Mouse (Mus musculus) kidney, embryonic 16.5 days (tissue): ENCODE results near the gene Khnyn. TPM values are rescaled to one million over a fixed set of nuclear protein-coding genes. Genes with fewer than 3 reads are reported as not detected.

Source experiments
- ATAC-seq: fragments of 200-750 bp; cut with Nextera tagmentation; 2 replicates; pipeline ENCODE4 v1.8.0; 2017; ENCODE audit warnings: moderate TSS enrichment; ENCODE audit not compliant: low FRiP score, low TSS enrichment
- H3K27ac ChIP-seq: fragments of 300-500 bp; sonication (generic); 2 replicates; pipeline ENCODE4 v1.5.1; 2014; ENCODE audit warnings: low read length
- H3K27me3 ChIP-seq: fragments of 300-500 bp; sonication (generic); 2 replicates; pipeline ENCODE4 v1.6.1; 2014; ENCODE audit warnings: low read length, control low read depth, mixed read lengths; ENCODE audit not compliant: insufficient read depth
- H3K36me3 ChIP-seq: fragments of 300-500 bp; sonication (generic); 2 replicates; pipeline ENCODE4 v1.6.1; 2014; ENCODE audit warnings: low read length, control low read depth, mixed read lengths; ENCODE audit not compliant: insufficient read depth
- H3K4me1 ChIP-seq: fragments of 300-500 bp; sonication (generic); 2 replicates; pipeline ENCODE4 v1.6.1; 2014; ENCODE audit warnings: low read length, control low read depth, mixed read lengths; ENCODE audit not compliant: insufficient read depth
- H3K4me2 ChIP-seq: fragments of 300-500 bp; sonication (generic); replicated peaks from 2 replicates; pipeline ENCODE4 v1.6.1; 2014; ENCODE audit warnings: low read depth, low read length
- H3K4me3 ChIP-seq: fragments of 300-500 bp; sonication (generic); 2 replicates; pipeline ENCODE4 v1.5.1; 2014; ENCODE audit warnings: mild to moderate bottlenecking, low read length
- H3K9ac ChIP-seq: fragments of 300-500 bp; sonication (generic); replicated peaks from 2 replicates; pipeline ENCODE4 v1.6.1; 2014; ENCODE audit warnings: low read length
- H3K9me3 ChIP-seq: fragments of 300-500 bp; sonication (generic); 2 replicates; pipeline ENCODE4 v1.6.1; 2016; ENCODE audit warnings: low read length, control low read depth
- WGBS: fragments of 180-500 bp; shearing (Covaris S2); extraction: QIAGEN DNeasy Blood & Tissue Kit; methylation state at CpG from one replicate; pipeline ENCODE4 v1.1.7; 2014; 5-methylcytosine and 5-hydroxymethylcytosine counted together
- polyA plus RNA-seq: library from polyadenylated mRNA; unstranded; fragments of >200 nt; fragmentation: Nextera tagmentation; extraction: Ambion mirVana; gene quantifications from 2 replicates; pipeline ENCODE4 v1.2.1, GENCODE M21; 2015

The Khnyn gene
- polyA plus RNA-seq: 18.7 and 19.3 TPM in 2 replicates

DNA sequence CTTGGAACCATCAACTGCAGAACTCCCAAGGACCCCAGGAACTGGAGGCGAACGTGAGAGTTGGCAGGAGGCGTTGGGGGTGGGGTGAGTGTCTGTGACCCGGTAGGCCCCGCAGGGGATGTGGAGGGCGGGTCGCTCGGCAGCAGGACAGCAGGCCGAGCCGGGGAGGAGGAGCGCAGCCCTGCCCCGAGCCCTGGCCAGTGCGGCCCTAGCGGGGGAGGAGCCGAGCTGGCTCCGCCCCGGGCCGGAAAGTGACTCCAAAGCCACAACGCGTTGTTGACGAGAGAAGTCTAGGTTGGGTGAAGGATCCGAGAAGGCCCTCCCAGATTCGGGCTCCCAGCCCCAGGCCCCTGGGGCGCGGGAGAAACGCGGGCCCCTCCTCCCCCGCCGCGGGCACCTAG, at the start of gene Khnyn:
Khnyn (plus strand) TSS at position 235 of the 401 bp plus-strand sequence.
- Histone ChIP-seq H3K4me2 (peak within 1 kb of the TSS; percentile 65), H3K36me3 (peaks cover 30% of the 10 kb centered on the region), H3K4me3 (peak within 1 kb of the TSS; percentile 84), H3K9me3 (no peaks in the 10 kb centered on the region), H3K27ac (peak within 1 kb of the TSS; percentile 98), H3K9ac (peak within 1 kb of the TSS; percentile 93), H3K27me3 (no peaks in the 10 kb centered on the region), H3K4me1 (peaks cover 25% of the 10 kb centered on the region)
- ATAC-seq: peak; percentile 97
- 0% methylated on average over 30 of the region's 30 CpGs for WGBS

DNA sequence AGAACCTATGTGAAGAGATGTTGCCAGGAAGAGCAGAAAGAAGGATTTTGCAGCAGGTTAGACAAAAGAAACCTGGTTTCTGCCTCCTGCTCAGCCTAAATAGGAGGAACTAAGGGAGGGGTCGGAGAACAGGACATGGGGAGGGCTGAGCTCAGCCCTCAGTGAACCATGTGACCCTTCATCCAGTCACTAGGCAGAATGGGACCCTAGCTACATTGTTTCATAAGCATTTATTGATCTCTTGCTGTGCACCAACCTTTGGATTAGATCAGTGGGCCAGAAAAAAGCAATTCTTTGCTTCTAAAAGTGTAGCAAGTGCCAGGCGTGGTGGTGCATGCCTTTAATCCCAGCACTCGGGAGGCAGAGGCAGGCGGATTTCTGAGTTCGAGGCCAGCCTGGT, 46.4 kb upstream of the Khnyn start:
- Histone ChIP-seq H3K36me3 (no peaks in the 10 kb centered on the region), H3K9me3 (no peaks in the 10 kb centered on the region), H3K27me3 (no peaks in the 10 kb centered on the region), H3K4me2 (no peak overlapping the region), H3K4me1 (no peaks in the 10 kb centered on the region), H3K27ac (no peak overlapping the region), H3K9ac (no peak overlapping the region), H3K4me3 (no peak overlapping the region)
- 87% methylated on average over 5 of the region's 5 CpGs for WGBS
- no peak for ATAC-seq

DNA sequence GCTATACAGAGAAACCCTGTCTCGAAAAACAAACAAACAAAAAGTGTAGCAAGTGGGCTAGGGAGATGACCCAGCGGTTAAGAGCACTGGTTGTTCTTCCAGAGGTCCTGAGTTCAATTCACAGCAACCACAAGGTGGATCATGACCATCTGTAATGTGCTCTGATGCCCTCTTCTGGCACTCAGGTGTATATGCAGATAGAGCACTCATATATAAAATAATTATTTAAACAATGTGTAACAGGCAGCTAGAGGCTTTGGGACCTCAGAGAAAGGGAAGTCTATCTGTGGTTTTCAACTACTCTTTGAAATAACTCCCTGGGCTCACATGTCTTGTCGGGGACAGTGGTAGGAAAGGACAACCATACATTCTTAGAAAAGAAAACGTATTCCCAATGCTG, 46.0 kb upstream of the Khnyn start:
- Histone ChIP-seq H3K4me1 (no peaks in the 10 kb centered on the region), H3K9ac (no peak overlapping the region), H3K4me3 (no peak overlapping the region), H3K9me3 (no peaks in the 10 kb centered on the region), H3K36me3 (no peaks in the 10 kb centered on the region), H3K27ac (no peak overlapping the region), H3K4me2 (no peak overlapping the region), H3K27me3 (no peaks in the 10 kb centered on the region)
- ATAC-seq: no peak
- 83% methylated on average over 4 of the region's 4 CpGs for WGBS

DNA sequence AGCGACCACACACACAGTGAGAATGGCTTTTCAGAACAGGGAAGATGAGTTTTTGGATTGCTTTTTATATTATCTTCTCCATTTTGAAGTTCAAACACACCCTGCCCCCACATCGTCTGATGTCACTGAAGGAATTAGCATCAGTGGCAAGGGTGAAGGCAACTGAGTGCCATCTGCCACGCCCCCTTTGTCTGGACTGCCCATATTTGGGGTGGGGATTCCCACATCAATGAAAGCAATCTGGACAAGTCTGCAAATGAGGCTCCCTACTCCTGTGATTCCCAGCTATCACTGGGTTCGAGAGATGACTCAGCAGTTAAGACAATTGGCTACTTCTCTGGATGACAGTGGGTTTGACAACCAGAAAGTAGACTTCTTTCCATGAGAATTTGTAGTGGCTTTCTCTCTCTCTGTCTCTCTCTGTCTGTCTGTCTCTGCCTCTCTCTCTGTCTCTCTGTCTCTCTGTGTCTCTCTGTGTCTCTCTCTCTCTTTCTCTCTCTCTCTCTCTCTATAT, 43.8 kb upstream of the Khnyn start:
- Histone ChIP-seq H3K9me3 (no peaks in the 10 kb centered on the region), H3K4me3 (no peak overlapping the region), H3K27ac (no peak overlapping the region), H3K9ac (no peak overlapping the region), H3K4me1 (no peaks in the 10 kb centered on the region), H3K36me3 (no peaks in the 10 kb centered on the region), H3K4me2 (no peak overlapping the region), H3K27me3 (no peaks in the 10 kb centered on the region)
- WGBS: 63% methylated on average over 4 of the region's 4 CpGs
- ATAC-seq: no peak

DNA sequence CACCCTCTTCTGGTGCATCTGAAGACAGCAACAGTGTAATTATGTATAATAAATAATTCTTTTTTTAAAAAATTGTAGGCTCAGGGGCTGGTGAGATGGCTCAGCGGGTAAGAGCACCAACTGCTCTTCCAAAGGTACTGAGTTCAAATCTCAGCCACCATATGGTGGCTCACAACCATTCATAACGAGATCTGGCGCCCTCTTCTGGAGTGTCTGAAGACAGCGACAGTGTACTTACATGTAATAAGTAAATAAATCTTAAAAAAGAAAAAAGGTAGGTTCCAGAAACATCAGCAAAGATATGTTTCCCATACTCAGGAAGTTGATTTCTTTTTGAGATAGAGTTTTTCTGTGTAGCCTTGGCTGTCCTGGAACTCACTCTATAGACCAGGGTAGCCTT, 42.0 kb upstream of the Khnyn start:
- H3K4me2 ChIP-seq: no peak overlapping the region
- no peaks in the 10 kb centered on the region for H3K4me1 ChIP-seq
- 81% methylated on average over 4 of the region's 4 CpGs for WGBS
- H3K27ac ChIP-seq: no peak overlapping the region
- H3K4me3 ChIP-seq: no peak overlapping the region
- no peaks in the 10 kb centered on the region for H3K9me3 ChIP-seq
- no peak overlapping the region for H3K9ac ChIP-seq
- no peaks in the 10 kb centered on the region for H3K36me3 ChIP-seq
- no peaks in the 10 kb centered on the region for H3K27me3 ChIP-seq
- ATAC-seq: no peak

DNA sequence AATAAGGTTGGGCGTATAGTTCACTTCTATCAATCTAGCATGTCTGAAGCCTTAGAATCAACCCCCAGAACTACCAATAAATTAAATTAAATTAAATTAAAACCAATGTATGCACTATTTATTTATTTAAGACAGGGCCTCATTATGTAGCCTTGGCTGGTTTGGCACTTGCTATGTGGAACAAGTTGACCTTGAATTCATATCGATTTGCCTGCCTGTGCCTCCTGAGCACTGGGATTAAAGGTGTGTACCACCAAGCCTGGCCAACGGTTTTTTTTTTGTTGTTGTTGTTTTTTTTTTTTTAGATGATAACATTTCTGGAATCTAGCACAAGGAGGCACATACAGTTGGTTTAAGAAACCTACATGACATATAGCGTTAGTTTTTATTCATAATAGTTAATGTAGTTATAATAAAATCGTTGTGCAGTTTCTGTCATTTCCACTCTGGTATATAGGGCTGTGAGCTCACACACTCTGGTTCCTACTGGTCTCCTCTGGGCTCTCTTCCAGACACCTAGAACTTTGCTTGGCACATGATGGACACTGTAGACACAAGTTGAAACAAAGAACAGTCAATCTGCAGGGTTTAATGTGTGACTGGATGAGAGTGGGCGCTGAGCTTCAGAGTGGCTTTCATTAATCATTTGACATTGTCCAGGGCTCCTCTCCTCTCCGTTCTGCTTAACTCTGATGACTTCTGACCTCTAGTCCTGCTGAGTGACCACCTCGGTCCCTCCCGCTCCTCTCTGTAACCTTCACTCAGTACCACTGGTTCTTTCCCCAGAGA, 39.0 kb upstream of the Khnyn start:
- Histone ChIP-seq H3K27ac (peak overlapping the region; percentile 61), H3K27me3 (no peaks in the 10 kb centered on the region), H3K4me1 (no peaks in the 10 kb centered on the region), H3K9ac (no peak overlapping the region), H3K4me3 (no peak overlapping the region), H3K9me3 (no peaks in the 10 kb centered on the region), H3K4me2 (no peak overlapping the region), H3K36me3 (no peaks in the 10 kb centered on the region)
- WGBS: 63% methylated on average over 9 of the region's 9 CpGs
- peak; percentile 80 for ATAC-seq

DNA sequence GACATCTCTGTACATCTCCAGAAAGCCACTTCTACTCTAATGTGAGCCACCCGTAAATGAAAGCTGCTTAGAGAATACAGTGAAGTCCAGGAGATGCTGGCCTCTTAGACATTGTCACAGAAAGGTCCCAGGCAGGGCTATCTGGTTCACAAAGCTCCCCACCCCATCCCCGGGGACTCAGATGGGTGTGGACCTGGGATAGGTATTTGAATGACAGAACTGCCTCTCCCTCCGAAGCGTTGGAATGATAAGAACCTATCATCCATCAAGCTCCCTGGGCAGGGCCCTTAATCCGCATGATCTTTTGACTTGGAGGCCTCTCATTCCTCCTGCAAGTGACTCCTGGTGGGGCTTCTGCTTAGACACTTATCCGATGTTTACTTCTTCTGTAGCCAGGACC, 33.9 kb upstream of the Khnyn start:
- ATAC-seq: no peak
- H3K9me3 ChIP-seq: no peaks in the 10 kb centered on the region
- no peaks in the 10 kb centered on the region for H3K36me3 ChIP-seq
- WGBS: 74% methylated on average over 6 of the region's 6 CpGs
- no peak overlapping the region for H3K27ac ChIP-seq
- no peak overlapping the region for H3K9ac ChIP-seq
- H3K4me1 ChIP-seq: peaks cover 26% of the 10 kb centered on the region
- no peak overlapping the region for H3K4me2 ChIP-seq
- H3K27me3 ChIP-seq: no peaks in the 10 kb centered on the region
- no peak overlapping the region for H3K4me3 ChIP-seq

DNA sequence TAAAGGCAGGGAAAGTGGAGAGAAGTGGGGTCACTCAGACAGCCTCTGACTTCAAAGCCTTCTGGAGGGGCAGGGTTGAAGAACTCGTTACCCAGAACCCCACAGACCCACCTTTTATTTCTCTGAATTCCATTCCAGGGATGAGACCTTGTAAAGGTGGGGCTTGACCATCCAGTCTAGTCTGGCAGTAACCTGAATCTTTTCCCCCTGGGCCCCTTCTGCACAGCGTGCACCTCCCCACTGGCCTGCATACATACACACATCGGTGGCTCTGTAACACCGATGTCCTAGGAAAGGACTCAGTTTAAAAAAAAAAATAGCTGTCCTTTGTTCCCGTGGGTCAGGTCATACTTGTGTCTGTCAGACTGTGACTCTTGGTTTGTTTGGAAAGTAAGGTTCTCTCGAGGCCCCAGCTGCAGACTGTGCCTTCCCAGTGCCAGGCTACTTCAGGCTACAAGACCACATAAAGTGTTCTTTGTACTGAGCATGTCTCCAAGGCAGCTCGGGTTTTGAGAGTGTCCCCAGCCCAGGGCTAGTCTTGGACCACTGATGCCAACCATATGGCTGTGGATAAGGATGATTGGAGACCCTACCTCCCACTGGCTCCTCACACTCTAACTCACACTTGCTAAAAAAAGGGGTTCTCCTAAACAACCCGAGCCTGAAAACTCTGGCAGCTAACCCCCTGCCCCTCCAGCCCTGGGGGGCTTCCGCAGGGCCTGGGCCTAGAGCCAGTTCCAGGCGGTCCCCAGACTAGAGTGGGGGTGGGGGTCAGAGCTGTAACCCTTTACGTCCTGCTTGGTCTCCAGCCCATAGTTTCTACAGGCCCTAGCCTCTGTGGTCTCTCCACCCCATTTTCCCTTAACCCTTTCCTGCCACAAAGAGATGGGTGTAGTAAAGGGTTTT, 31.8 kb upstream of the Khnyn start:
- WGBS: 3% methylated on average over 11 of the region's 11 CpGs
- Histone ChIP-seq H3K9ac (peak overlapping the region; percentile 69), H3K27me3 (no peaks in the 10 kb centered on the region), H3K27ac (peak overlapping the region; percentile 96), H3K4me2 (peak overlapping the region; percentile 88), H3K4me1 (peaks cover 44% of the 10 kb centered on the region), H3K36me3 (0 out of 2 replicates have a peak, but pooled peaks cover 2% of the 10 kb centered on the region), H3K4me3 (peak overlapping the region; percentile 71), H3K9me3 (no peaks in the 10 kb centered on the region)
- ATAC-seq: peak; percentile 78

DNA sequence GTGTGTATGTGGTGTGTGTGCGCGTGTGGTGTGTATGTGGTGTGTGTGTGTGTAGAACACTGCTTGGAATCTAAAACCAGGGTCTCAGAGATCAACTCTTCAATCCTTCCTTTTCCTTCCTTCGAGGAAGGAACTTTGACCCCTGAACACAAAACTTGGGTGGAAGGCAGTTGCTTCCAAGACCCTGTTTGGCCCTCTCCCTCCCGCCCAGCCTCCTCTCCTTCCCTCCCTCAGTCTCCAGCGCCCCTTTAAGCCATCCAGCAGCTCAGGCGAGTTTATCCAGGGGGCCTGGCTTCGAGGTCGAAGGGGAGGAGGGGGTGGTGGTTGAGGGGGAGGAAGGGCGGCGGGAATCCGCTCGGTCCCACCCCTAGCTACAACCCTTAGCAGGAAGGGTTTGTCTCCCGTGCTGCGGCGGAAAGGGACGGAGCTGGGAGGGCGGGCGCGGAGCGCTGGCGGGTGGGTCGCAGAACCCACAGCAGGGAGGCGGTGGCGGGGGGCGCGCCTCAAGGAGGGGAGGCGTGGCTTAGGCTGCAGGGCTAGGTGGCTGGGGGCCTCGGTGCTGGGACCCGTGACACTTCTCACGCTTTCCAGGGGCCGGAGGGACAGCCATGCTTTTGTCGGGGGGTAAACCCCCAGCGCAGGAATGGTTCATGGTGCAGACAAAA, 31.0 kb upstream of the Khnyn start, which contains the start of gene Nynrin:
Nynrin (plus strand) TSS at position 390 of the 665 bp plus-strand sequence.
- 2% methylated on average over 22 of the region's 33 CpGs for WGBS
- ATAC-seq: peak; percentile 93
- no peaks in the 10 kb centered on the region for H3K27me3 ChIP-seq
- peak within 1 kb of the TSS; percentile 71 for H3K4me3 ChIP-seq
- peak within 1 kb of the TSS; percentile 69 for H3K9ac ChIP-seq
- peak within 1 kb of the TSS; percentile 96 for H3K27ac ChIP-seq
- no peaks in the 10 kb centered on the region for H3K9me3 ChIP-seq
- peaks cover 44% of the 10 kb centered on the region for H3K4me1 ChIP-seq
- H3K4me2 ChIP-seq: peak within 1 kb of the TSS; percentile 88
- 0 out of 2 replicates have a peak, but pooled peaks cover 3% of the 10 kb centered on the region for H3K36me3 ChIP-seq
